Mouse (Mus musculus): Measurements from ENCODE around the gene Ddx4. TPM values are rescaled to one million over a fixed set of nuclear protein-coding genes. Genes with fewer than 3 reads are reported as not detected.

The Ddx4 gene
- polyA plus RNA-seq, 1 experiment from 2014 or later: 1.2 TPM

- ATAC-seq: no peak
These were observed 7.3 kb downstream of the Ddx4 start for GRCm38 (mm10) chr13:112644996-112645395.

GRCm38 (mm10) chr13:112642897-112643296 lies 9.4 kb downstream of the Ddx4 start:
- Histone ChIP-seq H3K27me3 (replicated peaks; ENCODE audit: control insufficient read depth, insufficient read depth, low read length) (no peaks in the 10 kb centered on the region), H3K9ac (replicated peaks; ENCODE audit: low read depth, low read length) (no peak overlapping the region), H3K9me3 (ENCODE audit: control insufficient read depth, low read length) (no peaks in the 10 kb centered on the region), H3K27ac (ENCODE audit: low read length) (no peak overlapping the region), H3K4me3 (replicated peaks; ENCODE audit: low read length) (no peak overlapping the region), H3K4me2 (ENCODE audit: low read length) (no peak overlapping the region), H3K4me1 (replicated peaks; ENCODE audit: control insufficient read depth, insufficient read depth, low read length) (no peaks in the 10 kb centered on the region), H3K36me3 (ENCODE audit: control insufficient read depth, insufficient read depth) (no peaks in the 10 kb centered on the region)
- 84% methylated on average over 3 of the region's 3 CpGs for WGBS
- no peak for ATAC-seq

More at GRCm38 (mm10) chr13:112644996-112645395, 7.3 kb downstream of the Ddx4 start:
- H3K36me3 ChIP-seq (ENCODE audit: control insufficient read depth, insufficient read depth): no peaks in the 10 kb centered on the region
- no peak overlapping the region for H3K27ac ChIP-seq (ENCODE audit: low read length)
- H3K27me3 ChIP-seq (replicated peaks; ENCODE audit: control insufficient read depth, insufficient read depth, low read length): no peaks in the 10 kb centered on the region
- WGBS: 89% methylated on average over 3 of the region's 3 CpGs
- H3K9ac ChIP-seq (replicated peaks; ENCODE audit: low read depth, low read length): no peak overlapping the region
- no peak overlapping the region for H3K4me3 ChIP-seq (replicated peaks; ENCODE audit: low read length)
- H3K9me3 ChIP-seq (ENCODE audit: control insufficient read depth, low read length): no peaks in the 10 kb centered on the region
- H3K4me1 ChIP-seq (replicated peaks; ENCODE audit: control insufficient read depth, insufficient read depth, low read length): no peaks in the 10 kb centered on the region
- no peak overlapping the region for H3K4me2 ChIP-seq (ENCODE audit: low read length)

- WGBS: 65% methylated on average over 4 of the region's 4 CpGs
- Histone ChIP-seq H3K36me3 (ENCODE audit: control insufficient read depth, insufficient read depth) (no peaks in the 10 kb centered on the region), H3K27ac (ENCODE audit: low read length) (no peak overlapping the region), H3K27me3 (replicated peaks; ENCODE audit: control insufficient read depth, insufficient read depth, low read length) (no peaks in the 10 kb centered on the region), H3K9me3 (ENCODE audit: control insufficient read depth, low read length) (no peaks in the 10 kb centered on the region), H3K9ac (replicated peaks; ENCODE audit: low read depth, low read length) (no peak overlapping the region), H3K4me2 (ENCODE audit: low read length) (no peak overlapping the region), H3K4me1 (replicated peaks; ENCODE audit: control insufficient read depth, insufficient read depth, low read length) (no peaks in the 10 kb centered on the region), H3K4me3 (replicated peaks; ENCODE audit: low read length) (no peak overlapping the region)
- ATAC-seq: no peak
These were observed 13.2 kb downstream of the Ddx4 start for GRCm38 (mm10) chr13:112639111-112639510.

- no peaks in the 10 kb centered on the region for H3K4me1 ChIP-seq (replicated peaks; ENCODE audit: control insufficient read depth, insufficient read depth, low read length)
- H3K4me2 ChIP-seq (ENCODE audit: low read length): no peak overlapping the region
- no peak overlapping the region for H3K27ac ChIP-seq (ENCODE audit: low read length)
- no peaks in the 10 kb centered on the region for H3K9me3 ChIP-seq (ENCODE audit: control insufficient read depth, low read length)
- WGBS: 47% methylated on average over 3 of the region's 3 CpGs
- H3K4me3 ChIP-seq (replicated peaks; ENCODE audit: low read length): no peak overlapping the region
- H3K27me3 ChIP-seq (replicated peaks; ENCODE audit: control insufficient read depth, insufficient read depth, low read length): no peaks in the 10 kb centered on the region
- H3K9ac ChIP-seq (replicated peaks; ENCODE audit: low read depth, low read length): no peak overlapping the region
- ATAC-seq: no peak
- no peaks in the 10 kb centered on the region for H3K36me3 ChIP-seq (ENCODE audit: control insufficient read depth, insufficient read depth)
These were observed 15.8 kb downstream of the Ddx4 start for GRCm38 (mm10) chr13:112636498-112636897.

GRCm38 (mm10) chr13:112635174-112635837 lies 17.0 kb downstream of the Ddx4 start:
- Histone ChIP-seq H3K9ac (replicated peaks; ENCODE audit: low read depth, low read length) (no peak overlapping the region), H3K9me3 (ENCODE audit: control insufficient read depth, low read length) (no peaks in the 10 kb centered on the region), H3K27ac (ENCODE audit: low read length) (no peak overlapping the region), H3K4me3 (replicated peaks; ENCODE audit: low read length) (no peak overlapping the region), H3K27me3 (replicated peaks; ENCODE audit: control insufficient read depth, insufficient read depth, low read length) (no peaks in the 10 kb centered on the region), H3K36me3 (ENCODE audit: control insufficient read depth, insufficient read depth) (no peaks in the 10 kb centered on the region), H3K4me1 (replicated peaks; ENCODE audit: control insufficient read depth, insufficient read depth, low read length) (no peaks in the 10 kb centered on the region), H3K4me2 (ENCODE audit: low read length) (no peak overlapping the region)
- no peak for ATAC-seq
- 74% methylated on average over 7 of the region's 7 CpGs for WGBS

GRCm38 (mm10) chr13:112625566-112625965 lies 26.7 kb downstream of the Ddx4 start:
- Histone ChIP-seq H3K27ac (ENCODE audit: low read length) (no peak overlapping the region), H3K9ac (replicated peaks; ENCODE audit: low read depth, low read length) (no peak overlapping the region), H3K4me1 (replicated peaks; ENCODE audit: control insufficient read depth, insufficient read depth, low read length) (no peaks in the 10 kb centered on the region), H3K27me3 (replicated peaks; ENCODE audit: control insufficient read depth, insufficient read depth, low read length) (no peaks in the 10 kb centered on the region), H3K4me2 (ENCODE audit: low read length) (no peak overlapping the region), H3K36me3 (ENCODE audit: control insufficient read depth, insufficient read depth) (no peaks in the 10 kb centered on the region), H3K4me3 (replicated peaks; ENCODE audit: low read length) (no peak overlapping the region), H3K9me3 (ENCODE audit: control insufficient read depth, low read length) (no peaks in the 10 kb centered on the region)
- no peak for ATAC-seq

GRCm38 (mm10) chr13:112624622-112625021 lies 27.7 kb downstream of the Ddx4 start:
- no peak overlapping the region for H3K4me2 ChIP-seq (ENCODE audit: low read length)
- H3K9me3 ChIP-seq (ENCODE audit: control insufficient read depth, low read length): no peaks in the 10 kb centered on the region
- H3K27me3 ChIP-seq (replicated peaks; ENCODE audit: control insufficient read depth, insufficient read depth, low read length): no peaks in the 10 kb centered on the region
- H3K4me1 ChIP-seq (replicated peaks; ENCODE audit: control insufficient read depth, insufficient read depth, low read length): no peaks in the 10 kb centered on the region
- H3K27ac ChIP-seq (ENCODE audit: low read length): no peak overlapping the region
- H3K36me3 ChIP-seq (ENCODE audit: control insufficient read depth, insufficient read depth): no peaks in the 10 kb centered on the region
- WGBS: 79% methylated on average over 3 of the region's 3 CpGs
- ATAC-seq: no peak
- H3K9ac ChIP-seq (replicated peaks; ENCODE audit: low read depth, low read length): no peak overlapping the region
- H3K4me3 ChIP-seq (replicated peaks; ENCODE audit: low read length): no peak overlapping the region

- Histone ChIP-seq H3K4me2 (ENCODE audit: low read length) (no peak overlapping the region), H3K36me3 (ENCODE audit: control insufficient read depth, insufficient read depth) (no peaks in the 10 kb centered on the region), H3K4me1 (replicated peaks; ENCODE audit: control insufficient read depth, insufficient read depth, low read length) (no peaks in the 10 kb centered on the region), H3K4me3 (replicated peaks; ENCODE audit: low read length) (no peak overlapping the region), H3K27ac (ENCODE audit: low read length) (no peak overlapping the region), H3K9ac (replicated peaks; ENCODE audit: low read depth, low read length) (no peak overlapping the region), H3K27me3 (replicated peaks; ENCODE audit: control insufficient read depth, insufficient read depth, low read length) (no peaks in the 10 kb centered on the region), H3K9me3 (ENCODE audit: control insufficient read depth, low read length) (no peaks in the 10 kb centered on the region)
- no peak for ATAC-seq
- WGBS: 61% methylated on average over 7 of the region's 7 CpGs
These were observed 28.6 kb downstream of the Ddx4 start for GRCm38 (mm10) chr13:112623656-112624055.

GRCm38 (mm10) chr13:112621592-112621991 lies 30.7 kb downstream of the Ddx4 start:
- Histone ChIP-seq H3K9me3 (ENCODE audit: control insufficient read depth, low read length) (no peaks in the 10 kb centered on the region), H3K4me2 (ENCODE audit: low read length) (no peak overlapping the region), H3K27me3 (replicated peaks; ENCODE audit: control insufficient read depth, insufficient read depth, low read length) (no peaks in the 10 kb centered on the region), H3K9ac (replicated peaks; ENCODE audit: low read depth, low read length) (no peak overlapping the region), H3K27ac (ENCODE audit: low read length) (no peak overlapping the region), H3K4me1 (replicated peaks; ENCODE audit: control insufficient read depth, insufficient read depth, low read length) (no peaks in the 10 kb centered on the region), H3K36me3 (ENCODE audit: control insufficient read depth, insufficient read depth) (no peaks in the 10 kb centered on the region), H3K4me3 (replicated peaks; ENCODE audit: low read length) (no peak overlapping the region)
- WGBS: 60% methylated on average over 3 of the region's 3 CpGs
- no peak for ATAC-seq

GRCm38 (mm10) chr13:112608606-112609005 lies 43.7 kb downstream of the Ddx4 start:
- Histone ChIP-seq H3K4me1 (replicated peaks; ENCODE audit: control insufficient read depth, insufficient read depth, low read length) (no peaks in the 10 kb centered on the region), H3K4me3 (replicated peaks; ENCODE audit: low read length) (no peak overlapping the region), H3K27me3 (replicated peaks; ENCODE audit: control insufficient read depth, insufficient read depth, low read length) (no peaks in the 10 kb centered on the region), H3K9ac (replicated peaks; ENCODE audit: low read depth, low read length) (no peak overlapping the region), H3K27ac (ENCODE audit: low read length) (no peak overlapping the region), H3K9me3 (ENCODE audit: control insufficient read depth, low read length) (no peaks in the 10 kb centered on the region), H3K36me3 (ENCODE audit: control insufficient read depth, insufficient read depth) (no peaks in the 10 kb centered on the region), H3K4me2 (ENCODE audit: low read length) (no peak overlapping the region)
- 92% methylated on average over 3 of the region's 3 CpGs for WGBS
- no peak for ATAC-seq
